Mouse (Mus musculus) spleen, embryonic (tissue): ENCODE measurements around the gene Loxl3.

ENCODE experiments used
- CTCF ChIA-PET: fragments of 350-600 bp; sonication (Branson Sonifier 250); formaldehyde crosslinking; loops from one replicate; lab custom pipeline; 2022; lab: Charles Lee

Gene Loxl3

GRCm38 (mm10) chr6:83014482-83015466, 19.2 kb upstream of the Loxl3 start:
- CTCF ChIA-PET = interaction anchor here (0.7 to 1.3 kb wide), 3 partner anchors 18 to 110 kb away, joined by 3 to 7 read pairs (median 4); no protein-coding TSS in a partner anchor

- CTCF ChIA-PET = no interaction called here
These were observed 18.2 kb upstream of the Loxl3 start for GRCm38 (mm10) chr6:83015749-83016148.

GRCm38 (mm10) chr6:83017190-83017589, 16.8 kb upstream of the Loxl3 start:
- CTCF ChIA-PET = interaction anchor here (0.7 kb wide), 1 partner anchor 20 kb away, joined by 3 read pairs; no protein-coding TSS in a partner anchor

- CTCF ChIA-PET = no interaction called here
These were observed 14.9 kb upstream of the Loxl3 start for GRCm38 (mm10) chr6:83019044-83019443.

- CTCF ChIA-PET = no interaction called here
These were observed 13.9 kb upstream of the Loxl3 start for GRCm38 (mm10) chr6:83020121-83020520.

GRCm38 (mm10) chr6:83020836-83021593, 13.0 kb upstream of the Loxl3 start:
- CTCF ChIA-PET = interaction anchor here (1.0 kb wide), 1 partner anchor 82 kb away, joined by 3 read pairs; no protein-coding TSS in a partner anchor

- CTCF ChIA-PET = interaction anchor here (1.0 kb wide), 1 partner anchor 13 kb away, joined by 3 read pairs; no protein-coding TSS in a partner anchor
These were observed 11.0 kb upstream of the Loxl3 start for GRCm38 (mm10) chr6:83023008-83023407.

GRCm38 (mm10) chr6:83023786-83024185, 10.2 kb upstream of the Loxl3 start:
- CTCF ChIA-PET = no interaction called here

- CTCF ChIA-PET = no interaction called here
These were observed 9.6 kb upstream of the Loxl3 start for GRCm38 (mm10) chr6:83024421-83024820.

- CTCF ChIA-PET = no interaction called here
These were observed 8.8 kb upstream of the Loxl3 start for GRCm38 (mm10) chr6:83025221-83025620.

- CTCF ChIA-PET = no interaction called here
These were observed 6.7 kb upstream of the Loxl3 start for GRCm38 (mm10) chr6:83027293-83027692.

- CTCF ChIA-PET = no interaction called here
These were observed 6.3 kb upstream of the Loxl3 start for GRCm38 (mm10) chr6:83027706-83028105.

- CTCF ChIA-PET = no interaction called here
These were observed 4.2 kb upstream of the Loxl3 start for GRCm38 (mm10) chr6:83029777-83030176.

GRCm38 (mm10) chr6:83031111-83031510, 2.9 kb upstream of the Loxl3 start:
- CTCF ChIA-PET = interaction anchor here (1.5 kb wide), 1 partner anchor 9 kb away, joined by 4 read pairs; no protein-coding TSS in a partner anchor

GRCm38 (mm10) chr6:83031921-83032590, 1.9 kb upstream of the Loxl3 start:
- CTCF ChIA-PET = interaction anchor here (0.6 to 1.5 kb wide), 3 partner anchors 10 to 174 kb away, joined by 3 to 9 read pairs (median 4); no protein-coding TSS in a partner anchor

- CTCF ChIA-PET = interaction anchor here (0.6 kb wide), 1 partner anchor 93 kb away, joined by 9 read pairs; no protein-coding TSS in a partner anchor
These were observed 1.2 kb upstream of the Loxl3 start for GRCm38 (mm10) chr6:83032769-83033191.

GRCm38 (mm10) chr6:83034463-83035055, 586 bp downstream of the Loxl3 start:
- CTCF ChIA-PET = no interaction called here

- CTCF ChIA-PET = no interaction called here
These were observed 3.2 kb downstream of the Loxl3 start for GRCm38 (mm10) chr6:83037188-83037587.

- CTCF ChIA-PET = interaction anchor here (0.7 to 1.1 kb wide), 2 partner anchors 41 to 900 kb away, joined by 3 to 9 read pairs; no protein-coding TSS in a partner anchor
These were observed 4.6 kb downstream of the Loxl3 start for GRCm38 (mm10) chr6:83038496-83039012.

GRCm38 (mm10) chr6:83040601-83041000, 6.6 kb downstream of the Loxl3 start:
- CTCF ChIA-PET = interaction anchor here (0.6 to 1.0 kb wide), 2 partner anchors 11 to 12 kb away, joined by 3 to 6 read pairs; no protein-coding TSS in a partner anchor
